Mouse (Mus musculus) inflammation-experienced regulatory T-cells (primary cell): ENCODE results near the gene Olfr1424. TPM values are rescaled to one million over a fixed set of nuclear protein-coding genes. Genes with fewer than 3 reads are reported as not detected.

Source experiments
- polyA plus RNA-seq, 2 experiments: library from polyadenylated mRNA; unstranded; fragments of 100-300 nt; shearing (Covaris generic); gene quantifications; one replicate each; pipeline ENCODE4 v1.2.1; 2017

The Olfr1424 gene
- under 1 TPM in 1 of 2 experiments, not detected in 1; 0.66 TPM for polyA plus RNA-seq

DNA sequence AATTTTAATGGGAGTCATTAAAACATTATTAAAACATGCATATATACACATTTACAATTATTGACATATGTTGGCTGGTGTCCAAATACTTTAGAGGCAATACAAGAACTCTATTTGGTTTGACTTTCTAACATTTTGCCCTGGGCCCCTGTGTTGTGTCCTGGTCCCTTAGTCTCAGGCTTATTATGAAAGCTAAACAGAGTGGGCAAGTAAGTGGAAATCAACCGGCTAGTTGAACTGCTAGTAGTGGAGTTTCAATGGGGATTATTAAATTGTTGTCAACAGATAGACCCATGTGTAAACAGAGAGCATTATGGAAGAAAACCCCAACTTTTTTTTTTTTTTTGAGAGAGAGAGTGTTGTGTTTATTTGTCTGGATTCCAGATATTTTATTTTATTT, at the start of gene Olfr1424:
Olfr1424 (minus strand) TSS at position 101 of the 400 bp plus-strand sequence.

DNA sequence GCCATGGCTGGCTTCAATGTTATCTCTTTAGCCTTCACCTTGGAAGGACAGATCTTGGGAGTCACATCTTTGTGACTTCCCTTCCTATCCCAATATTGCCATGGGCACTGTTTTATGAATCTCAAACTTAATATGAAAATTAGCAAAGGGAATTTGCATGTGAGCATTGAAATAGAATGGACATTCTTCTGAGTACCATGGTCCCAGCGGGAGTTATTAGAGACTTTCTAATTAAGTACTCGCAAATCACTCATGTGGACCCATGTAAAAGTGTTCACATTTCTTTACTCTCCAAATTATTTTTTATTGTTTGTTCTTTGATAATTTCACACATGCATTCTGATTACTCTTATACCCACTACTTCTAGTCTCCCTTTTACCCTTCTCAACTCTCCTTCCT, 40.8 kb upstream of the Olfr1424 start, which contains the start of gene Olfr1427:
Olfr1427 (minus strand) TSS at position 101 of the 400 bp plus-strand sequence.

DNA sequence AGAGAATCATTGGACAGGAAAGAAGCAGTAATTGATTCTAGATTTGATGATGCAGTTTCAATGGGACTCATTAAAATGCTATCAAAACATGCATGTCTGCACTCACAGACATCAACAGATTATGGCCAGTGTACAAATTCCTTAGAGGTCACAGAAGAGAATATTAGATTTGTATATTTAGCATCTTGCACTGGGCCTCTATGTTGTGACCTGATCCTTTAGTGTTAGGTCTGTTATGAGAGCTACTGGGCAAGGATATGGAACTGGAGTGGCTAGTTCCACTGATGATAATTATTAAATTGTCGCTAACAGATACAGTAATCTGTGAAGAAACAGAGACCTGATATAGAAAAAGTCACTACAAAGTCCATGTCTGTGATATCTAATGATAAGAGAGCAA, 29.4 kb upstream of the Olfr1424 start, which contains the start of gene Olfr1426:
Olfr1426 (minus strand) TSS at position 101 of the 400 bp plus-strand sequence.

DNA sequence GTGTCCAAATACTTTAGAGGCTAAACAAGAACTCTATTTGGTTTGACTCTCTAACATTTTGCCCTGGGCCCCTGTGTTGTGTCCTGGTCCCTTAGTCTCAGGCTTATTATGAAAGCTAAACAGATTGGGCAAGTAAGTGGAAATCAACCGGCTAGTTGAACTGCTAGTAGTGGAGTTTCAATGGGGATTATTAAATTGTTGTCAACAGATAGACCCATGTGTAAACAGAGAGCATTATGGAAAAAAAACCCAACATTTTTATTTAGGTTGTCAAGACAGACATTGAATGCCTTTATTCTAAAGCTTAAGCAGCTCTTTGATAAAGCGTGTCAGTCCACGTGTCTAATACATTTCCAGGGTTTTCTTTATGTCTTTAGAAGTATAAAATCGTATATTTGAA, 15.1 kb upstream of the Olfr1424 start, which contains the start of gene Olfr1425:
Olfr1425 (minus strand) TSS at position 101 of the 400 bp plus-strand sequence.

DNA sequence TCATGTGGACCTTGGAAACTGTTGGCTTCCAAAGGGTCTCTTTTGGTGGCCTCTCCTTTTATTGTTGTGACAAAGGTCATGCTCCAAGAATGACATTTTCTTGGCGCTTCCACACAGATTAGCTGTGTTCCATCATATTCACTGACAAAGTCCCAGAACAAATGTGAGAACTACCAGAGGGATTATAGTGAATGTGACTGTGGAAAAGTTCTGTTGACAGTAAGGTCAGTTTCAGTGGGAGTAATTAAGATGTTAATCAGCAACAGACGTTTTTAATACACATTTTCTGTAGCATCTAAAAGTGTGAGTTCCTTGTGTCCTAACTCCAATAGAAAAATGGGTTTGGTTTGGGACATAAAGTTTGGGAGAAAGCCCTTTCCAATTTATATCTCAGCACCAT, 21.3 kb downstream of the Olfr1424 start, which contains the start of gene Olfr1423:
Olfr1423 (minus strand) TSS at position 101 of the 400 bp plus-strand sequence.

Other genes with a start within 250 kb of the Olfr1424 start
- 1 to 10 TPM; 2.9 to 4.5 TPM for gene Stx3, start 243.3 kb downstream of the Olfr1424 start, polyA plus RNA-seq
- under 1 TPM in 1 of 2 experiments, not detected in 1; 0.10 TPM for gene Olfr1417, start 223.5 kb downstream of the Olfr1424 start, polyA plus RNA-seq
- under 1 TPM in 1 of 2 experiments, not detected in 1; 0.22 TPM for gene Olfr1418, start 201.6 kb downstream of the Olfr1424 start, polyA plus RNA-seq
- gene Olfr1419, start 187.6 kb downstream of the Olfr1424 start, polyA plus RNA-seq = not detected
- gene Olfr1420, start 176.1 kb downstream of the Olfr1424 start, polyA plus RNA-seq = 1 to 10 TPM in 1 of 2 experiments, under 1 TPM in 1; 0.30 to 1.8 TPM
- 10 to 100 TPM; 21.5 to 22.6 TPM for gene Patl1, start 150.3 kb downstream of the Olfr1424 start, polyA plus RNA-seq
- 10 to 100 TPM; 43.6 to 64.9 TPM for gene Osbp, start 96.7 kb downstream of the Olfr1424 start, polyA plus RNA-seq
- gene Olfr1423, start 21.4 kb downstream of the Olfr1424 start, polyA plus RNA-seq = under 1 TPM in 1 of 2 experiments, not detected in 1; 0.16 TPM
- gene Olfr1425, start 15.0 kb upstream of the Olfr1424 start, polyA plus RNA-seq = under 1 TPM in 1 of 2 experiments, not detected in 1; 0.12 TPM
- under 1 TPM in 1 of 2 experiments, not detected in 1; 0.07 TPM for gene Olfr1426, start 29.3 kb upstream of the Olfr1424 start, polyA plus RNA-seq
- gene Olfr1427, start 40.7 kb upstream of the Olfr1424 start, polyA plus RNA-seq = not detected
- gene Olfr1428, start 53.2 kb upstream of the Olfr1424 start, polyA plus RNA-seq = not detected
- gene Olfr76, start 60.5 kb upstream of the Olfr1424 start, polyA plus RNA-seq = not detected
- under 1 TPM; 0.13 to 0.48 TPM for gene Olfr1555-ps1, start 107.4 kb upstream of the Olfr1424 start, polyA plus RNA-seq
- under 1 TPM; 0.12 TPM for gene Olfr1431, start 138.0 kb upstream of the Olfr1424 start, polyA plus RNA-seq
- gene Olfr1432, start 169.9 kb upstream of the Olfr1424 start, polyA plus RNA-seq = not detected
- gene Olfr262, start 179.0 kb upstream of the Olfr1424 start, polyA plus RNA-seq = under 1 TPM; 0.17 to 0.71 TPM
- under 1 TPM in 1 of 2 experiments, not detected in 1; 0.60 TPM for gene Olfr235, start 198.3 kb upstream of the Olfr1424 start, polyA plus RNA-seq
- not detected for gene Olfr1434, start 217.2 kb upstream of the Olfr1424 start, polyA plus RNA-seq
- not detected for gene Olfr1436, start 236.4 kb upstream of the Olfr1424 start, polyA plus RNA-seq